Mouse (Mus musculus) G1E (cell line): ENCODE measurements around the gene Trim15.

ENCODE experiments used
- CTCF ChIP-seq: IDR thresholded peaks from 2 replicates; pipeline ENCODE4 v1.5.1; 2012; ENCODE audit warnings: low read depth, low read length, inconsistent platforms, mixed read lengths
- GATA1 ChIP-seq: IDR thresholded peaks from 2 replicates; pipeline ENCODE4 v1.6.1; 2012; ENCODE audit warnings: borderline replicate concordance, low read length, inconsistent platforms, mixed read lengths
- POLR2AphosphoS5 ChIP-seq: IDR thresholded peaks from 2 replicates; pipeline ENCODE4 v1.6.1; 2012; ENCODE audit warnings: low read depth, low read length, inconsistent platforms; ENCODE audit not compliant: insufficient replicate concordance
- TAL1 ChIP-seq: conservative IDR thresholded peaks from 2 replicates; pipeline ENCODE4 v1.6.1; 2012; ENCODE audit warnings: low read depth, low read length, inconsistent platforms, mixed read lengths

GRCm38 (mm10) chr17:36858181-36858580 lies 8.8 kb downstream of the Trim15 start:
- TF ChIP-seq CTCF (no peak), GATA1 (no peak), TAL1 (no peak), POLR2AphosphoS5 (no peak)
